Mouse (Mus musculus) ovary, adult 10 weeks (tissue): ENCODE measurements around the gene Ubtd2. TPM values are rescaled to one million over a fixed set of nuclear protein-coding genes. Genes with fewer than 3 reads are reported as not detected.

Experiments used
- polyA plus RNA-seq: library from polyadenylated mRNA; stranded (reverse); fragments of 350-450 nt; fragmentation: Illumina TruSeq; extraction: RNeasy Lipid Tissue Mini Kit (QIAGEN cat#74804); gene quantifications from one replicate; pipeline ENCODE4 v1.2.3, GENCODE M21; 2014

Gene Ubtd2
- 7.6 TPM for polyA plus RNA-seq

GRCm38 (mm10) chr11:32454800-32455506 lies at the start of gene Ubtd2:
Ubtd2 (plus strand) TSS chr11:32455370.

GRCm38 (mm10) chr11:32531871-32532764 lies 76.9 kb downstream of the Ubtd2 start, which contains the start of gene Efcab9:
Efcab9 (minus strand) TSS chr11:32532081.

GRCm38 (mm10) chr11:32532765-32533481 lies 77.8 kb downstream of the Ubtd2 start, which contains the start of gene Stk10:
Stk10 (plus strand) TSS chr11:32533305.

Other genes starting within 250 kb of the Ubtd2 start
- 1.9 TPM for gene Snrnp25, start 250.0 kb upstream of the Ubtd2 start, polyA plus RNA-seq
- 0.09 TPM for gene Rhbdf1, start 233.1 kb upstream of the Ubtd2 start, polyA plus RNA-seq
- 5.3 TPM for gene Mpg, start 228.9 kb upstream of the Ubtd2 start, polyA plus RNA-seq
- gene Nprl3, start 187.7 kb upstream of the Ubtd2 start, polyA plus RNA-seq = 2.6 TPM
- gene Hba-x, start 179.0 kb upstream of the Ubtd2 start, polyA plus RNA-seq = not detected
- not detected for gene Hba-a1, start 171.9 kb upstream of the Ubtd2 start, polyA plus RNA-seq
- gene Hbq1b, start 168.4 kb upstream of the Ubtd2 start, polyA plus RNA-seq = not detected
- gene Hba-a2, start 158.9 kb upstream of the Ubtd2 start, polyA plus RNA-seq = 19.6 TPM
- not detected for gene Hbq1a, start 155.3 kb upstream of the Ubtd2 start, polyA plus RNA-seq
- 5.0 TPM for gene Sh3pxd2b, start 107.5 kb upstream of the Ubtd2 start, polyA plus RNA-seq
- 0.71 TPM for gene Efcab9, start 76.7 kb downstream of the Ubtd2 start, polyA plus RNA-seq
- gene Stk10, start 77.9 kb downstream of the Ubtd2 start, polyA plus RNA-seq = 1.9 TPM
- gene Fbxw11, start 187.4 kb downstream of the Ubtd2 start, polyA plus RNA-seq = 115 TPM